Mouse (Mus musculus) midbrain, embryonic 15.5 days (tissue): Measurements from ENCODE around the gene Gm28551. TPM values are rescaled to one million over a fixed set of nuclear protein-coding genes. Genes with fewer than 3 reads are reported as not detected.
A peak's percentile ranks its signal among the peaks of the same experiment; 100 is the strongest.
"Not testable (repeated sequence)": the region's sequence is repeated elsewhere in the genome, so short reads cannot be mapped to it uniquely, and the experiment has no call there.

Experiments
- ATAC-seq: fragments of 200-750 bp; cut with Nextera tagmentation; replicated peaks from 2 replicates; pipeline ENCODE4 v1.8.0; 2017; ENCODE audit warnings: moderate TSS enrichment
- H3K27ac ChIP-seq: fragments of 300-500 bp; sonication (generic); 2 replicates; pipeline ENCODE4 v1.5.1; 2015; ENCODE audit warnings: mild to moderate bottlenecking, inconsistent platforms
- H3K27me3 ChIP-seq: fragments of 300-500 bp; sonication (generic); replicated peaks from 2 replicates; pipeline ENCODE4 v1.6.1; 2015; ENCODE audit warnings: inconsistent platforms
- H3K36me3 ChIP-seq: fragments of 300-500 bp; sonication (generic); replicated peaks from 2 replicates; pipeline ENCODE4 v1.6.1; 2015; ENCODE audit warnings: inconsistent platforms
- H3K4me1 ChIP-seq: fragments of 300-500 bp; sonication (generic); 2 replicates; pipeline ENCODE4 v1.6.1; 2015; ENCODE audit warnings: inconsistent platforms
- H3K4me2 ChIP-seq: fragments of 300-500 bp; sonication (generic); 2 replicates; pipeline ENCODE4 v1.6.1; 2015; ENCODE audit warnings: inconsistent platforms, mild to moderate bottlenecking, moderate library complexity
- H3K4me3 ChIP-seq: fragments of 300-500 bp; sonication (generic); 2 replicates; pipeline ENCODE4 v1.5.1; 2015; ENCODE audit warnings: mild to moderate bottlenecking, inconsistent platforms
- H3K9ac ChIP-seq: fragments of 300-500 bp; sonication (generic); 2 replicates; pipeline ENCODE4 v1.6.1; 2015; ENCODE audit warnings: mild to moderate bottlenecking, inconsistent platforms
- H3K9me3 ChIP-seq: fragments of 300-500 bp; sonication (generic); 2 replicates; pipeline ENCODE4 v1.6.1; 2016; ENCODE audit warnings: inconsistent platforms
- WGBS: fragments of 180-500 bp; shearing (Covaris S2); methylation state at CpG from one replicate; pipeline ENCODE4 v1.1.7; 2015; ENCODE audit warnings: mixed read lengths; 5-methylcytosine and 5-hydroxymethylcytosine counted together
- polyA plus RNA-seq: library from polyadenylated mRNA; unstranded; fragments of >200 nt; fragmentation: Nextera tagmentation; extraction: Ambion mirVana; gene quantifications from 2 replicates; pipeline ENCODE4 v1.2.1, GENCODE M21; 2015

Gene Gm28551
- polyA plus RNA-seq, result 2.3 and 2.6 TPM in 2 replicates

DNA sequence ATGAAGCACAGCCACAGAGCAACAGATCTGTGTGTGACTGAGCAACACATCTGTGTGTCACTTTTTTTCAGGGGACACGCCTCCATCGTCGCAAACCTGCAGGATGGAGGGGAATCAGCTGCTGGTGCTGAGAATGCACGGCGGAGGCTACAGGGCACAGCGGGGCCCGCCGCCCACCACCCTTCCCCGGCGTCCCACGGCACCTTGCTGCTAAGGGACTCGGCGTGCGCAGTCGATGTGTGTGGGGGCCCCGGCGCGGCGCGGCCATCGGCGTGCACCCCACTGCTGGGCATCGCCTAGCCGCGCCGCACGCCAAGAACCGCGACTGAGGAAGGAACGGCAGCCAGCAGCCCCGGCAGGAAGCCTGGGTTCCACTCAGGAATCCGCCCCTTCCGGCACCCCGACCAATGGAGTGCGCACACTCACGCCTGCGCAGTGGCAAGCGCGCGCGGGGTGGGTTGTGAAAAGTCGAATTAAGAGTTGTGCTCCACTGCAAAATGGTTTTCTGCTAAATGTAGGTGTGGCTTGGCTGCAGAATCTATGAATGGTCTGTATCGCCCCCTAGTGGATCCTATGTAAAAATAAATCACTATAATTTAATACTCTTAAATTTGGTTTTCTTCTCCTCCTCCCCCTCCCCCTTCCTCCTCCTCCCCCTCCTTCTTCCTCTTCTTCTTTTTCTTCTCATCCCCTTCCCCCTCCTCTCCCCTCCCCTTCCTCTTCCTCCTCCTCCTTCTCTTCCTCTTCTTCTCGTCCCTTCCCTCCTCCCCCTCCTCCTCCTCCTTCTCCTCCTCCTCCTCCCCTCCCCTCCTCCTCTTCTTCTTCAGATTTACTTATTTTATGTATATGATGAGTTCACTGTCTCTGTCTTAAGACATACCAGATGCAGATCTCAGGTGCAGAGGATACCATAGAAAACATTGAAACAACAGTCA, at the start of gene Gm28551, which contains the start of the genes Asdurf and Asnsd1:
Gene Gm28551 (minus strand): TSS at position 341 of the 935 bp plus-strand sequence.
Gene Asdurf (minus strand): TSS at position 293 of the 935 bp plus-strand sequence.
Gene Asnsd1 (minus strand): TSS at position 426 of the 935 bp plus-strand sequence.
- H3K4me1 ChIP-seq, result peaks cover 7% of the 10 kb centered on the region
- under 1% methylated on average over 43 of the region's 44 CpGs for WGBS
- H3K27ac ChIP-seq, result peak within 1 kb of the TSS; percentile 90
- peak within 1 kb of the TSS; percentile 92 for H3K9ac ChIP-seq
- peaks cover 8% of the 10 kb centered on the region for H3K36me3 ChIP-seq
- ATAC-seq, result peak; percentile 100
- peak within 1 kb of the TSS; percentile 71 for H3K4me3 ChIP-seq
- no peaks in the 10 kb centered on the region for H3K9me3 ChIP-seq
- no peaks in the 10 kb centered on the region for H3K27me3 ChIP-seq
- H3K4me2 ChIP-seq, result peak within 1 kb of the TSS; percentile 53

DNA sequence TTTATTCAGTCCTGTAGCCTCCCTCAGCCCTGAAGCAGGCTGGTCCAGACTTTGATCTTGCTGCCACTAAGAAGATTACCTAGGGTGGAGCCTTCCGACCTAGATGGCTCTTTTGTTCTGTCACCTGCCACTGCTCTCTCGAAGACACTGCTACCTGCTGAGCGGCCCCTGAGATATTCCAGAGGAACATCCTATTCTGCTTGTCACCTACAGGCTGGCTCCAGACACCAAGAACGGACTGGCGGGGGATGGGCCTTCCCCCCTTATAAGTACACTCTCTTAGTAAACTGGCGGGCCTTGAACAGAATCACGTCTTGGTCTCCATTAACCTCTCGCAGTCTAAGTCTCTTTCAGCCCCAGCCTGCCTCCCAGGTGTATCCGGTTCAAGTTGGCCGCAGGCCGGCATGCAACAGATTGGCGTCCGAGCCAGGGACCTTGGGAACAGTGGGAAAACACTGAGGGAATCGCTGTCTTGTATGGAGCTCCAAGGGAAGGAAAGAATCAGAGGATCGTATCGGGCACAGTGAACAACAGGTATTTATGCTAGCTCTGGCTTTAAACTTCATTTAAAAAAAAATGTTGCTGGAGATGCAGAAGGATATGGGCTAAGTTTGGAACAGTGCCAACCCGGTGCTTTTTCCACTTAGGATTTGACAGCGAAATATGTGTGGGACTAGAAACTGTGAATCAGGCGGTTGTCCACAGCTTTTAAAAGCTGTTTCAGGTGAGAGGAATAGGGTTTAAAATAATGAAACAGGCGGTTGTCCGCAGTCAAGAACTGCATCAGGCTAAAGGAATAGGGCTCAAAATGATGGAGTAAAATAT, 41.7 kb upstream of the Gm28551 start:
- not testable (repeated sequence) for H3K4me1 ChIP-seq, H3K27me3 ChIP-seq, H3K4me3 ChIP-seq, H3K9me3 ChIP-seq, H3K36me3 ChIP-seq, H3K27ac ChIP-seq, H3K9ac ChIP-seq
- WGBS, result 31% methylated on average over 21 of the region's 21 CpGs
- peak overlapping the region; percentile 30 for H3K4me2 ChIP-seq
- 0 out of 2 replicates have a peak, but pooled peaks have one; percentile 17 for ATAC-seq

DNA sequence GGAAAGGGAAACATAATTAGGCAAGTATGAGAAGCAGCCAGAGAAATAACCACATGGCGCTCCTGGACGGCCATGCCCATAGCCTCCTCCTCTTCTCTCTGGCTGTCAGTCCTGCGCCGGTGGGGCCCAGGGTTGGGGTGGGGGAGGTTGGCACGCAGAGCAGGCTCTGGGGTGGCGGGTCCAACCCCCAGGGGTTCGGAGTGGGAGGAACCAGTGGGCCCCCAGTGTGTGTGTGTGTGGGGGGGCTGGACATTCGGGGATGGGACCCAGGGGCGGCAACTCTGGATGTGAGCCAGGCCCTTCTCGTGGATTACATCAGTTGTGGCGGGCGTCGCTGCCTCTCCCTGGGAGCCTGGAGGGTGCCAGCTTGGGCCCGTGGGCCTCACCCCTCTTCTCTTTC, 36.3 kb upstream of the Gm28551 start:
- Histone ChIP-seq H3K4me3 (no peak overlapping the region), H3K4me1 (no peaks in the 10 kb centered on the region), H3K36me3 (no peaks in the 10 kb centered on the region), H3K9me3 (no peaks in the 10 kb centered on the region), H3K27ac (no peak overlapping the region), H3K27me3 (no peaks in the 10 kb centered on the region), H3K9ac (no peak overlapping the region), H3K4me2 (no peak overlapping the region)
- ATAC-seq, result no peak
- WGBS, result 98% methylated on average over 14 of the region's 14 CpGs

DNA sequence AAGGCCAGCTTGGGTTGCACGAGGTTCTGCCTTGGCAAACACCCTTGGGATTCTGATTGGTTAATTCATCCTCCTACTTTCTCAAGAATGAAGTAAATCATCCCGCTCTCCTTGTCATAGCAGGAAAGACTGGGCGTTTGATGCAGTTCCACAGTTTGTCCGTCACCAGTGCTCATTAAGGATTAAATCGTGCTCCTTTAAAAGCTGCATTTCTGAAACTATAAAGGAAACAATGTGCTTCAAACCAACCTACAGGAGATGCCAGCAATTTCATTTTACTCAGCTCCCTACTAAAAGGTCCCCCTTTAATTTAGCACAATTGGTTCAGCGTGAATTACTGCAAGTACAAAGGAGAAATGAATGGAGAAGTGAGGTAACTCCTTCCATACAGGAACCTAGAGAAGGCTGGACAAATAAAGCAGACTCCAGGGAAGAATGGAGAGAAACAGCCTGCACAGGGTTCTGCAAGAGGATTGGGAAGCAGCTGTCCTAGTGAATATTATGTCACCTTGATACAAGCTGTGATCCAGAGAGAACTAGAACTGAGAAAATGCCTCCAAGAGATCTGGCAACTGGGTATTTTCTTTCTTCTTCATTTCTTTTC, 31.7 kb upstream of the Gm28551 start:
- Histone ChIP-seq H3K36me3 (no peaks in the 10 kb centered on the region), H3K27ac (no peak overlapping the region), H3K4me1 (no peaks in the 10 kb centered on the region), H3K9ac (no peak overlapping the region), H3K27me3 (no peaks in the 10 kb centered on the region), H3K4me2 (no peak overlapping the region), H3K4me3 (no peak overlapping the region), H3K9me3 (no peaks in the 10 kb centered on the region)
- ATAC-seq, result no peak
- 74% methylated on average over 6 of the region's 6 CpGs for WGBS

DNA sequence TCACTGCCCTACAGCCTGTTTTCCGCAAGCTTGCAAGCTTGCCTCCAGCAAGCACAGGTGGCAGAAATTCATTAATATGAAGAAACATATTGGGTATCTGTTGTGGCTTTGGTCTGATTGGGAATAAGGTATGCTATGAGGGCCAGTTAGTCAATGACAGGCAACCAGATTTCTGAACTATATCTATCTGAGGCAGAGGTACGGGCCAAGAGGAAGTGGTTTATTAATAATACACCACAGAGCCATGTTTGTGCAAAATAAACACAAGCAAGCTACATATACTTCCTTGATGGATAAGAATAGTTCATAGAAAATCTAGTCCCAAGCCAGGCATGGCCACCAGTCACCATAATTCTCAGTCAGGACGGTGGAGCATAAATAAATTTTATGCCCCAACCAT, 25.3 kb upstream of the Gm28551 start:
- 66% methylated on average over 3 of the region's 3 CpGs for WGBS
- Histone ChIP-seq H3K4me2 (no peak overlapping the region), H3K9me3 (no peaks in the 10 kb centered on the region), H3K36me3 (no peaks in the 10 kb centered on the region), H3K4me3 (no peak overlapping the region), H3K9ac (no peak overlapping the region), H3K27me3 (no peaks in the 10 kb centered on the region), H3K27ac (no peak overlapping the region), H3K4me1 (no peaks in the 10 kb centered on the region)
- no peak for ATAC-seq

DNA sequence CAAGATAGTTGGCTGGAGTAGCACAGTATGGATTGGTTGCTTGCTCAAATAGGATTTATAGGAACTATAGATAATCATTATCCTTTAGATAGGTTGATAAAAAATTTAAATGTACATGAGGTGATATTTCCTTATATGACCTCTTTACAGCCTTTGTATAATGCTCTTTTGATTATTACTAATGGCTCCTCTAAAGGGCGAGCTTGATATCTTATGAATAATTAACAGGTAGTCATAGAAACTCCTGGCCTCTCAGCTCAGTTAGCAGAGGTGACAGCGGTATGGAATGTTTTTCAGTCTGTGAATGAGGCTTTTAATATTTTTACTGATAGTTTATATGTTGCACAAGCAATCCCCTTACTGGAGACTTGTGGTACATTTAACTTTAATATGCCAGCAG, 23.5 kb upstream of the Gm28551 start:
- not testable (repeated sequence) for ATAC-seq, H3K27me3 ChIP-seq, H3K9me3 ChIP-seq, H3K36me3 ChIP-seq, H3K27ac ChIP-seq, H3K4me2 ChIP-seq, H3K4me3 ChIP-seq, H3K9ac ChIP-seq, H3K4me1 ChIP-seq
- whole genome bisulfite sequencing, result 76% methylated on average over 2 of the region's 2 CpGs

DNA sequence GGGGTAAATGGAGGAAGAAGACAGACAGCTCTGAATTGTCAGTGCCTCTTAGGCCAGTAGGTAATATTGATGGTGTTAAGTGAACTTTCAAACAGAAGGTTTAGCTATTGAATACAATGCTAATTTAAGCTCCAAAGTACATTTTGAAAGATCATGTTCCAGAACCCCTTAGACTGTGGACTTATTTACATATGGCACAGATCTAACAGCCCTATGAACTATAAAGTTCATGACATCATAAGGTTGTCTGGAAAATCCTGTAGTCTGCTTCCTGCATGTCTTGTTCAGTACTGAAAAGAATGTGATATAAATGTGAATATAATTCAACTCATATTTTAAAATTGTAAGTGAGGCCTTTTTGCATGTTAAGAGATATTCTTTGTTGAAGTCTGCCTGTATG, 6.5 kb upstream of the Gm28551 start:
- Histone ChIP-seq H3K4me2 (no peak overlapping the region), H3K4me3 (no peak overlapping the region), H3K27me3 (no peaks in the 10 kb centered on the region), H3K4me1 (no peaks in the 10 kb centered on the region), H3K9ac (no peak overlapping the region), H3K36me3 (no peaks in the 10 kb centered on the region), H3K27ac (no peak overlapping the region), H3K9me3 (no peaks in the 10 kb centered on the region)
- no peak for ATAC-seq

DNA sequence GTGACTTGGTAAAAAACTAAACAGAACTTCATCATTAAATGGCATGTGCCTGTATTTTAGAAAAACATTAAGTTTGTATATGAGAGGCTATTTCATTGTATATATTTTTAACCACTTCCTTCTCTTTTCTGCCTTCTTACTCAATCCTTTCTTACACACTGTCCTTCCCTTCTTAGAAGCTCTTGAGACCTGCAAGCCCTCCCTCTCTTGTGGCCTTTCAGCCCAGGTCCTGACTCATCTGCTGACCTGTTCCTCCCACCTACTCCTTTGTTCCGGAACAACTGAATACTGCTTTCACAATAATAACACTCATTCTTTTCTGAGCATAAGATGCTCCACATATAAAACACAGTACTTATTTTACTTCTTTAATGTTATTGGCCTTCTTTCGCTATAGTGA, 11.4 kb downstream of the Gm28551 start:
- 99% methylated on average over 2 of the region's 2 CpGs for WGBS
- Histone ChIP-seq H3K4me2 (no peak overlapping the region), H3K36me3 (peaks cover 49% of the 10 kb centered on the region), H3K9ac (no peak overlapping the region), H3K4me1 (no peaks in the 10 kb centered on the region), H3K27me3 (no peaks in the 10 kb centered on the region), H3K4me3 (no peak overlapping the region), H3K9me3 (peaks cover 12% of the 10 kb centered on the region; the same call in 1 of the 2 replicates), H3K27ac (no peak overlapping the region)
- no peak for ATAC-seq

DNA sequence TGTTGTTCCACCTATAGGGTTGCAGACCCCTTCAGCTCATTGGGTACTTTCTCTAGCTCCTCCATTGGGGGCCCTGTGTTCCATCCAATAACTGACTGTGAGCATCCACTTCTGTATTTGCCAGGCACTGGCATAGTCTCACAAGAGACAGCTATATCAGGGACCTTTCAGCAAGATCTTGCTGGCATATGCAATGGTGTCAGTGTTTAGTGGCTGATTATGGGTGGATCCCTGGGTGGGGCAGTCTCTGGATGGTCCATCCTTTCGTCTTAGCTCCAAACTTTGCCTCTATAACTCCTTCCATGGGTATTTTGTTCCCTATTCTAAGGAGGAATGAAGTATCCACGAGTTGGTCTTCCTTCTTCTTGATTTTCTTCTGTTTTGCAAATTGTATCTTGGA, 15.1 kb downstream of the Gm28551 start:
- H3K27ac ChIP-seq, H3K4me2 ChIP-seq, H3K4me1 ChIP-seq, H3K27me3 ChIP-seq, H3K9ac ChIP-seq, H3K4me3 ChIP-seq, ATAC-seq: not testable (repeated sequence)
- Histone ChIP-seq H3K9me3 (peaks cover 12% of the 10 kb centered on the region; the same call in 1 of the 2 replicates), H3K36me3 (peaks cover 22% of the 10 kb centered on the region)
- WGBS, result 77% methylated on average over 2 of the region's 2 CpGs

DNA sequence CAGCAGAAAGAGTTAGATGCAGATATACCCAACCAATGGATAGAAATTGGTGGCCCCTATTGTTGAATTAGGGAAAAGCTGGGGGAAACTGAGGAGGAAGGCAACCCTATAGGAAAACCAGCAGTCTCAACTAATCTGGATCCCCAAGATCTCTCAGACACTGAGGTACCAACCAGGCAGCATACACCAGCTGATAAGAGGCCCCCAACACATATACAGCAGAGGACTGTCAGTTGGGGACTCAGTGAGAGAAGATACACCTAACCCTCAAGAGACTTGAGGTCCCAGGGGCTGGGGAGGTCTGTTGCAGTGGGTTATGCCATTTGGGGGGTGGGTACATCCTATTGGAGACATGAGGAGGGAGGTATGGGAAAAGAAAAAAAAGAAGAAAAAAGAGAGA, 17.0 kb downstream of the Gm28551 start:
- no peak overlapping the region for H3K4me2 ChIP-seq
- H3K9ac ChIP-seq, result no peak overlapping the region
- H3K27me3 ChIP-seq, result no peaks in the 10 kb centered on the region
- no peaks in the 10 kb centered on the region for H3K4me1 ChIP-seq
- ATAC-seq, result no peak
- no peak overlapping the region for H3K4me3 ChIP-seq
- no peak overlapping the region for H3K27ac ChIP-seq
- peaks cover 3% of the 10 kb centered on the region; the same call in 1 of the 2 replicates for H3K36me3 ChIP-seq
- peaks cover 3% of the 10 kb centered on the region; the same call in 1 of the 2 replicates for H3K9me3 ChIP-seq

DNA sequence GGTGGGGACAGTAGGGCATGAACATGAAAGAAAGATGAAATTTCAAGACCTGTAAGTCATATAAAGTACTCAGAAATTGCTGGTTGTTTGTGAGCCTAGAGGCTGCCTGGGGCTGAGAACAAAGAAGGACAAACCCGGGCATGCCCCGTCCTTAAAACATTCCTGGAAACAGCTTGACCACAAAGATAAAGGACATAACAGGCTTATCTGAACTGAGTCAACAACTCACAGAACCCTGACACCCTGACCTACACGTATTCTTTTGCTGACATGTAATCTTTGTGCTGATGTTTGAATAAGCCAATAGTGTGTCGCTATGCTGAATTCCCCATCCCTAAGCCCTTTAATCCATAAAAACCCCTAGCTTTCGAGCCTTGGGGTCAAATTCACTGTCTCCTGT, 18.9 kb downstream of the Gm28551 start:
- H3K27me3 ChIP-seq, H3K4me1 ChIP-seq, H3K4me3 ChIP-seq, H3K4me2 ChIP-seq, H3K9ac ChIP-seq, H3K27ac ChIP-seq, H3K9me3 ChIP-seq, ATAC-seq, H3K36me3 ChIP-seq: not testable (repeated sequence)
- WGBS, result 58% methylated on average over 5 of the region's 5 CpGs
